Mouse (Mus musculus): Measurements from ENCODE around the gene Mettl25.

- no peak for TF ChIP-seq CTCF (conservative IDR thresholded peaks at IDR 0.05; ENCODE audit: low read length)
- no peak for TF ChIP-seq POU5F1 (IDR thresholded peaks at IDR 0.05; ENCODE audit: borderline replicate concordance, low read length)
- no peak for TF ChIP-seq NANOG (IDR thresholded peaks at IDR 0.05; ENCODE audit: borderline replicate concordance, low read length)
Observed at GRCm38 (mm10) chr10:105788744-105789486, 52.3 kb downstream of the Mettl25 start.

Measured in E14TG2a.4 (cell line).